ENCODE assay signal across 8 mouse cellular contexts in the genomic region with DNA sequence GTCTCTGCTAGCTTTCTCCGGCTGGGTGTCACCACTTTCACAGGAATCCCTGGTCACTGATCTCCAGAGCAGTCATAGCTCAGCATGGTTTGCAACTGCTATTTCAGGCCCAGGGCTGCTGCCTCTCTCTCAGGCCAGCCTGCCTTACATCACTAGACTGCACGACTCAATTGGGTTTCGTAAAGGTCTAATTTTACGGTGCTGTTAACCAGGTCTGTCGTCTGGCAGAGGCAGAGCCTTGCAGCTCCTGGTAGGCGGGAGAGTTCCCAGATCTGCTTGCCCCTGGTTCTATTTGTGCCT. TPM values are rescaled to one million over a fixed set of nuclear protein-coding genes. Genes with fewer than 3 reads are reported as not detected.
DNase-seq lines count a peak whose midpoint lies in the region; ATAC-seq and TF ChIP-seq lines count a peak whose summit lies in the region.

No protein-coding gene starts in this region.

- no peaks in the 10 kb centered on the region for H3K9me3 ChIP-seq in forebrain, embryonic 14.5 days (replicated peaks; ENCODE audit: control insufficient read depth, low read length)
- no peaks in the 10 kb centered on the region for H3K9me3 ChIP-seq in neural tube, embryonic 11.5 days (ENCODE audit: control insufficient read depth, low read length)

- DNase-seq in testis, postnatal 14 days (ENCODE audit: low spot score) = no peak
- DNase-seq in forebrain, embryonic 14.5 days (ENCODE audit: low spot score) = peak; percentile 44
- peak; percentile 23 to 37 for DNase-seq in heart, postnatal 36 days
- DNase-seq in kidney, postnatal 4 days = peak; percentile 50 to 65
- DNase-seq in neural tube, embryonic 11.5 days (ENCODE audit: low spot score) = peak; percentile 31
- no peak for DNase-seq in layer of hippocampus, adult 9-10 months (ENCODE audit: low spot score)
- no peak for DNase-seq in c-Kit-positive CD71-positive TER-119-positive erythroid progenitor cells, embryonic 14.5 days (ENCODE audit: low spot score)

- no peak for TF ChIP-seq POLR2A in testis, adult 2 months (IDR thresholded peaks at IDR 0.05; ENCODE audit: control insufficient read depth, low read depth, low read length)

- H3K36me3 ChIP-seq in testis, adult 2 months (ENCODE audit: control insufficient read depth, insufficient read depth, low read length) = no peaks in the 10 kb centered on the region
- no peaks in the 10 kb centered on the region for H3K36me3 ChIP-seq in forebrain, embryonic 14.5 days (ENCODE audit: control insufficient read depth, insufficient read depth, low read length)
- H3K36me3 ChIP-seq in neural tube, embryonic 11.5 days (ENCODE audit: control insufficient read depth, insufficient read depth, low read length) = no peaks in the 10 kb centered on the region

- H3K4me2 ChIP-seq in forebrain, embryonic 14.5 days (ENCODE audit: low read length) = peak overlapping the region; percentile 86
- peak overlapping the region; percentile 83; the same call in 1 of the 2 replicates for H3K4me2 ChIP-seq in neural tube, embryonic 11.5 days (ENCODE audit: low read depth)

- 0 out of 2 replicates have a peak, but pooled peaks cover 2% of the 10 kb centered on the region for H3K27me3 ChIP-seq in testis, adult 2 months (ENCODE audit: control insufficient read depth, insufficient read depth, low read length)
- peaks cover 7% of the 10 kb centered on the region; the same call in 1 of the 2 replicates for H3K27me3 ChIP-seq in forebrain, embryonic 14.5 days (replicated peaks; ENCODE audit: control insufficient read depth, insufficient read depth, low read length)
- H3K27me3 ChIP-seq in neural tube, embryonic 11.5 days (ENCODE audit: control insufficient read depth, insufficient read depth, low read length) = peaks cover 7% of the 10 kb centered on the region

- H3K9ac ChIP-seq in forebrain, embryonic 14.5 days (ENCODE audit: low read length) = no peak overlapping the region
- H3K9ac ChIP-seq in neural tube, embryonic 11.5 days (ENCODE audit: low read length) = no peak overlapping the region

- H3K4me3 ChIP-seq in testis, adult 2 months (ENCODE audit: control insufficient read depth, low read depth, low read length) = peak overlapping the region; percentile 37
- H3K4me3 ChIP-seq in forebrain, embryonic 14.5 days (ENCODE audit: low read depth, low read length) = no peak overlapping the region
- H3K4me3 ChIP-seq in neural tube, embryonic 11.5 days (ENCODE audit: low read depth, low read length) = no peak overlapping the region

- intact Hi-C loops in heart, postnatal 36 days (cut with DNase I) = loop anchor here (10.0 kb wide), 1 partner anchor 592 kb away; no protein-coding TSS in a partner anchor

- TF ChIP-seq CTCF in testis, adult 2 months (IDR thresholded peaks at IDR 0.05; ENCODE audit: control insufficient read depth, insufficient read depth, insufficient replicate concordance, low read depth, low read length) = no peak

- WGBS in forebrain, embryonic 14.5 days = 7% methylated on average over 6 of the region's 6 CpGs
- WGBS in neural tube, embryonic 11.5 days = 13% methylated on average over 6 of the region's 6 CpGs

- peak; percentile 38 for ATAC-seq in forebrain, embryonic 14.5 days
- ATAC-seq in neural tube, embryonic 11.5 days (ENCODE audit: insufficient read depth, low FRiP score, low TSS enrichment) = no peak

- no peak overlapping the region for H3K27ac ChIP-seq in testis, adult 2 months (ENCODE audit: control insufficient read depth, insufficient read depth, low read depth, low read length)
- no peak overlapping the region for H3K27ac ChIP-seq in forebrain, embryonic 14.5 days (ENCODE audit: low read depth, low read length)
- H3K27ac ChIP-seq in neural tube, embryonic 11.5 days (ENCODE audit: low read depth, low read length) = no peak overlapping the region

- peaks cover 14% of the 10 kb centered on the region for H3K4me1 ChIP-seq in testis, adult 2 months (ENCODE audit: control insufficient read depth, insufficient read depth, low read length)
- H3K4me1 ChIP-seq in forebrain, embryonic 14.5 days (ENCODE audit: control insufficient read depth, insufficient read depth, low read length) = peaks cover 12% of the 10 kb centered on the region; the same call in 1 of the 2 replicates
- H3K4me1 ChIP-seq in neural tube, embryonic 11.5 days (ENCODE audit: control insufficient read depth, insufficient read depth, low read length) = 0 out of 2 replicates have a peak, but pooled peaks cover 4% of the 10 kb centered on the region

RNA-seq across cellular contexts. Expression of gene Pappa, which starts 3.3 kb away (rescaled TPM):
- polyA plus RNA-seq in testis, adult 2 months (2012; rRNA removed) = 4.4 TPM in 2 replicates
- polyA plus RNA-seq in forebrain, embryonic 14.5 days (2014; fragmentation: Nextera tagmentation; extraction: Ambion mirVana) = 0.39 and 0.47 TPM in 2 replicates
- total RNA-seq in heart, postnatal 36 days (2021) = under 1 TPM; 0.43 to 0.50 TPM
- polyA plus RNA-seq in neural tube, embryonic 11.5 days (2014; fragmentation: Nextera tagmentation; extraction: Ambion mirVana) = 0.65 and 0.78 TPM in 2 replicates

Comparison
In these comparisons a context has a peak if more than half of its experiments do, and no peak if none do; other contexts are left out.
1. DNase-seq: peak in forebrain, embryonic 14.5 days (single experiment), heart, postnatal 36 days (2 of 2), kidney, postnatal 4 days (2 of 2) and neural tube, embryonic 11.5 days (single experiment); none in testis, postnatal 14 days (single experiment), layer of hippocampus, adult 9-10 months (single experiment) and c-Kit-positive CD71-positive TER-119-positive erythroid progenitor cells, embryonic 14.5 days (single experiment).